Mouse (Mus musculus) liver, adult 2 months (tissue): ENCODE measurements around the gene Atp11a.

Experiments
- CTCF ChIP-seq: fragments of 200-500 bp; IDR thresholded peaks from 2 replicates; pipeline ENCODE4 v1.5.1; 2011; ENCODE audit warnings: low read depth, low read length, control low read depth
- POLR2A ChIP-seq: fragments of 200-500 bp; IDR thresholded peaks from 2 replicates; pipeline ENCODE4 v1.6.1; 2011; ENCODE audit warnings: low read length, control low read depth; ENCODE audit not compliant: insufficient read depth; ENCODE audit errors: extremely low read depth

- TF ChIP-seq CTCF, result no peak
- no peak for TF ChIP-seq POLR2A
Observed at GRCm38 (mm10) chr8:12874971-12875370, 118.2 kb downstream of the Atp11a start.
